Mouse (Mus musculus) embryonic stem cell, embryonic (primary cell): ENCODE results near the gene Dixdc1.

Experiments
- CTCF ChIA-PET, 4 experiments: fragments of 300-600 bp in 2 of 4; fragments of 350-600 bp in 2 of 4; sonication (Branson Sonifier 250); formaldehyde crosslinking; loops; one replicate each; lab custom pipeline; 2022; ENCODE audit warnings: inconsistent platforms in 2 of 4; lab: Charles Lee
- POLR2A ChIA-PET, 4 experiments: fragments of 300-600 bp in 2 of 4; fragments of 350-600 bp in 2 of 4; sonication (Branson Sonifier 250); formaldehyde crosslinking; loops; one replicate each; lab custom pipeline; 2022; ENCODE audit warnings: antibody characterized with exemption in 4 of 4, inconsistent platforms in 1 of 4; lab: Charles Lee

Gene Dixdc1

GRCm38 (mm10) chr9:50752784-50753615 lies 13.7 kb upstream of the Dixdc1 start:
- POLR2A ChIA-PET = interaction anchor here (0.5 to 4.4 kb wide), 25 partner anchors 9 to 1097 kb away, joined by 3 to 26 read pairs (median 4); partner anchors contain the start of genes Fdxacb1 (in 3 of the 4), Dixdc1 (in 2 of the 4), Alg9 (in 1 of the 4) and Ppp2r1b (in 1 of the 4)

GRCm38 (mm10) chr9:50752054-50752602 lies 12.8 kb upstream of the Dixdc1 start, which contains the start of gene Hspb2:
Gene Hspb2 (minus strand): TSS chr9:50752354.
- ChIA-PET CTCF (interaction anchor here in 2 of 4 experiments (0.6 to 5.0 kb wide), 7 partner anchors 13 to 300 kb away, joined by 3 to 19 read pairs (median 3); partner anchors contain the start of genes Dixdc1 (in 1 of the 2) and Fdxacb1 (in 1 of the 2)), POLR2A (interaction anchor here (0.5 to 4.4 kb wide), 20 partner anchors 11 to 1096 kb away, joined by 3 to 26 read pairs (median 4); partner anchors contain the start of genes Fdxacb1 (in 3 of the 4), Dixdc1 (in 1 of the 4), Ppp2r1b (in 1 of the 4) and Sdhd (in 1 of the 4))

More at GRCm38 (mm10) chr9:50752784-50753615, 13.7 kb upstream of the Dixdc1 start:
- CTCF ChIA-PET = interaction anchor here in 2 of 4 experiments (0.8 to 5.0 kb wide), 8 partner anchors 14 to 78 kb away, joined by 3 to 19 read pairs (median 3); partner anchors contain the start of genes Dixdc1 (in 1 of the 2) and Fdxacb1 (in 1 of the 2)

GRCm38 (mm10) chr9:50751323-50751722 lies 12.0 kb upstream of the Dixdc1 start, which contains the start of gene Cryab:
Gene Cryab (plus strand): TSS chr9:50751325.
- ChIA-PET POLR2A (interaction anchor here (0.6 to 4.4 kb wide), 12 partner anchors 10 to 1372 kb away, joined by 3 to 26 read pairs (median 4); partner anchors contain the start of genes Fdxacb1 (in 3 of the 4), Sdhd (in 1 of the 4) and Timm8b (in 1 of the 4)), CTCF (interaction anchor here in 2 of 4 experiments (0.6 to 5.0 kb wide), 3 partner anchors 9 to 17 kb away, joined by 3 to 19 read pairs (median 3); partner anchors contain the start of gene Fdxacb1 (in 2 of the 2))

GRCm38 (mm10) chr9:50750706-50751105 lies 11.4 kb upstream of the Dixdc1 start:
- POLR2A ChIA-PET = interaction anchor here (0.5 to 4.4 kb wide), 13 partner anchors 9 to 159 kb away, joined by 3 to 26 read pairs (median 4); partner anchors contain the start of genes Dixdc1 (in 2 of the 4), Fdxacb1 (in 2 of the 4), Sdhd (in 1 of the 4) and Timm8b (in 1 of the 4)
- CTCF ChIA-PET = interaction anchor here in 2 of 4 experiments (0.7 to 5.0 kb wide), 3 partner anchors 17 to 1220 kb away, joined by 3 to 19 read pairs (median 3); partner anchors contain the start of gene Fdxacb1 (in 2 of the 2)

GRCm38 (mm10) chr9:50746214-50746677 lies 6.9 kb upstream of the Dixdc1 start, which contains the start of gene 2310030G06Rik:
Gene 2310030G06Rik (minus strand): TSS chr9:50746536.
- ChIA-PET POLR2A (interaction anchor here in 3 of 4 experiments (0.6 to 2.2 kb wide), 22 partner anchors 8 to 278 kb away, joined by 3 to 12 read pairs (median 3); partner anchors contain the start of genes Fdxacb1 (in 3 of the 3), Dlat (in 1 of the 3), Nkapd1 (in 1 of the 3) and Pih1d2 (in 1 of the 3)), CTCF (interaction anchor here in 3 of 4 experiments (0.6 to 1.4 kb wide), 9 partner anchors 13 to 244 kb away, joined by 3 to 10 read pairs (median 3); partner anchors contain the start of gene Fdxacb1 (in 2 of the 3))

- POLR2A ChIA-PET = interaction anchor here in 3 of 4 experiments (0.6 to 2.2 kb wide), 20 partner anchors 9 to 249 kb away, joined by 3 to 12 read pairs (median 4); partner anchors contain the start of genes Fdxacb1 (in 3 of the 3), Dlat (in 1 of the 3), Nkapd1 (in 1 of the 3) and Pih1d2 (in 1 of the 3)
- CTCF ChIA-PET = interaction anchor here in 3 of 4 experiments (0.6 to 1.4 kb wide), 9 partner anchors 13 to 245 kb away, joined by 3 to 10 read pairs (median 3); partner anchors contain the start of gene Fdxacb1 (in 2 of the 3)
Measured at GRCm38 (mm10) chr9:50745806-50746205, 6.5 kb upstream of the Dixdc1 start.

GRCm38 (mm10) chr9:50742744-50743143 lies 3.4 kb upstream of the Dixdc1 start:
- POLR2A ChIA-PET = interaction anchor here in 2 of 4 experiments (0.9 to 2.4 kb wide), 4 partner anchors 9 to 26 kb away, joined by 3 to 11 read pairs (median 8); partner anchors contain the start of genes Cryab (in 1 of the 2), Fdxacb1 (in 1 of the 2) and Hspb2 (in 1 of the 2)

GRCm38 (mm10) chr9:50742261-50742660 lies 2.9 kb upstream of the Dixdc1 start:
- POLR2A ChIA-PET = interaction anchor here in 2 of 4 experiments (0.9 to 2.4 kb wide), 6 partner anchors 9 to 43 kb away, joined by 3 to 11 read pairs (median 4); partner anchors contain the start of genes Cryab (in 2 of the 2), Hspb2 (in 2 of the 2) and Fdxacb1 (in 1 of the 2)
- CTCF ChIA-PET = interaction anchor here in 1 of 4 experiments (2.7 kb wide), 1 partner anchor 26 kb away, joined by 9 read pairs; the partner anchor contains the start of gene Fdxacb1

More at GRCm38 (mm10) chr9:50742744-50743143, 3.4 kb upstream of the Dixdc1 start:
- CTCF ChIA-PET = interaction anchor here in 1 of 4 experiments (0.6 to 2.7 kb wide), 2 partner anchors 9 to 25 kb away, joined by 3 to 9 read pairs; partner anchors contain the start of genes Cryab and Fdxacb1

- ChIA-PET CTCF (interaction anchor here in 2 of 4 experiments (0.6 to 2.7 kb wide), 3 partner anchors 12 to 81 kb away, joined by 3 to 9 read pairs (median 3); partner anchors contain the start of gene Fdxacb1 (in 1 of the 2)), POLR2A (interaction anchor here in 2 of 4 experiments (0.9 to 2.4 kb wide), 8 partner anchors 10 to 47 kb away, joined by 3 to 11 read pairs (median 4); partner anchors contain the start of genes Cryab (in 2 of the 2), Fdxacb1 (in 2 of the 2) and Hspb2 (in 2 of the 2))
Measured at GRCm38 (mm10) chr9:50740867-50741784, 1.8 kb upstream of the Dixdc1 start.

- CTCF ChIA-PET = no interaction called here
- POLR2A ChIA-PET = interaction anchor here in 2 of 4 experiments (0.6 kb wide), 3 partner anchors 56 to 368 kb away, joined by 3 to 5 read pairs (median 4); no protein-coding TSS in a partner anchor
Measured at GRCm38 (mm10) chr9:50734989-50735388, 4.3 kb downstream of the Dixdc1 start.

GRCm38 (mm10) chr9:50732560-50732959 lies 6.8 kb downstream of the Dixdc1 start:
- POLR2A ChIA-PET = interaction anchor here in 1 of 4 experiments (1.1 to 2.3 kb wide), 3 partner anchors 9 to 35 kb away, joined by 3 to 7 read pairs (median 4); partner anchors contain the start of gene Fdxacb1
- CTCF ChIA-PET = interaction anchor here in 1 of 4 experiments (1.1 kb wide), 1 partner anchor 21 kb away, joined by 3 read pairs; no protein-coding TSS in a partner anchor

GRCm38 (mm10) chr9:50729600-50729999 lies 9.7 kb downstream of the Dixdc1 start:
- CTCF ChIA-PET = interaction anchor here in 2 of 4 experiments (0.6 to 1.8 kb wide), 3 partner anchors 7 to 11 kb away, joined by 3 to 5 read pairs (median 3); partner anchors contain the start of gene Dixdc1 (in 1 of the 2)
- POLR2A ChIA-PET = interaction anchor here in 3 of 4 experiments (0.7 to 5.9 kb wide), 9 partner anchors 9 to 550 kb away, joined by 3 to 23 read pairs (median 6); partner anchors contain the start of genes Dixdc1 (in 2 of the 3), 2310030G06Rik (in 1 of the 3) and Fdxacb1 (in 1 of the 3)

GRCm38 (mm10) chr9:50727925-50728651 lies 11.2 kb downstream of the Dixdc1 start:
- ChIA-PET CTCF (interaction anchor here in 2 of 4 experiments (0.6 to 0.9 kb wide), 3 partner anchors 19 to 1194 kb away, joined by 3 read pairs; partner anchors contain the start of gene Fdxacb1 (in 1 of the 2)), POLR2A (interaction anchor here in 3 of 4 experiments (0.7 to 5.9 kb wide), 22 partner anchors 9 to 46 kb away, joined by 3 to 23 read pairs (median 4); partner anchors contain the start of genes Dixdc1 (in 3 of the 3), 2310030G06Rik (in 2 of the 3) and Fdxacb1 (in 1 of the 3))
